Mouse (Mus musculus): Measurements from ENCODE around the gene Rrp1.

Rrp1 gene

DNA sequence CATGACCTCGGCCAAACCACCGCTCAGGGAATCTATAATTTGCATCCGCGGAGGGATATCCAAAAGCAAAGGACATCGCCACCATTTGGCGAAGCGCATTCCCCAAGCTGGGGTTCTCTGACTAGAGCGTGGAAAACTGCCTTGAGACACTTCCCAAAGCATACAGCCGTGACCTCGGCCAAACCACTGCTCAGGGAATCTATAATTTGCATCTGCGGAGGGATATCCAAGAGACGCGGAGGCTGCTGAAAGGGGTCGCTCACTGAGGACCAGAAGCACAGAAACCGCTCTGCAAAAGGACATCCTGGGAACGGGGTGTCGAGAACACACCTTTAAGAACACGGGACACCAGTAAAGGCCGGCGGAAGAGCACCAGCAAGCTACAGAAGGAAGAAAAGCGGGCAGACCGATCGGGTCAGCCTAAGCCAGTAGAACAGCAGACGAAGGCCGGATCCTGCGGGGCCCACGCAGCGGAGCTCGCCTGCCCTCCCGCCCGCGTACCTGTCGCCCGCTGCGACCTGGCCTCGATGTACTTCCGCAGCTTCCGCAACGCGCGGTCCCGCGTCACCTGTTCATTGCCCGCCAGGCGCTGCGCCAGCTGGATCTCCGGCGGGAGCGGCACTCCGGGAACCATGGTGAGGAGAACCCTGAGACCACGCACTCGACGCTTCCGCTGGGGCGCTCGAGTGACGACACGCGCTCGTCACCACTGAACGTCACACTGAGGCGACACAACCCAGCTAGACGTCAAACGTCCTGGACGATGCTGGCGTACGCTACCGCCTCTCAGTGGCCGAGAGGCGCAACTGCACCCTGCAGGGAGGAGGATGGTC is at the start of gene Rrp1:
Rrp1 (minus strand) TSS at position 725 of the 833 bp plus-strand sequence.
- peak; percentile 76 for DNase-seq (ENCODE audit: low read depth)

DNA sequence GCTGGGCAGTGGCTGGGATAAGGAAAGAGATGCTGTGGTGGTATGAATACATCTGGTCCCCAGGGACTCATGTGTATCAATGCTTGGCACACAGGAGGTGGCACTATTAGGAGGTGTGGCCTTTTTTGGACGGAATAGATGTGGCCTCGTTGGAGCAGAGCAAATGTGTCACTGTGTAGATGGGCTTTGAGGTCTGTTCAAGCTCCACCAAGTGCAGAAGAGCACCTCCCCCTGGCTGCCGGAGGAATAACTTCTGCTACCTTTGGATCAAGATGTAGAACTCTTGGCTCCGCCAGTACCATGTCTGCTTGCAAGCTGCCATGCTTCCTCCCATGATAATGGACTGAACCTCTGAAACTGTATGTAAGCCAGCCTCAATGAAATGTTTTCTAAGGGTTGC is 48.9 kb upstream of the Rrp1 start:
- no peak for DNase-seq (ENCODE audit: low read depth)

DNA sequence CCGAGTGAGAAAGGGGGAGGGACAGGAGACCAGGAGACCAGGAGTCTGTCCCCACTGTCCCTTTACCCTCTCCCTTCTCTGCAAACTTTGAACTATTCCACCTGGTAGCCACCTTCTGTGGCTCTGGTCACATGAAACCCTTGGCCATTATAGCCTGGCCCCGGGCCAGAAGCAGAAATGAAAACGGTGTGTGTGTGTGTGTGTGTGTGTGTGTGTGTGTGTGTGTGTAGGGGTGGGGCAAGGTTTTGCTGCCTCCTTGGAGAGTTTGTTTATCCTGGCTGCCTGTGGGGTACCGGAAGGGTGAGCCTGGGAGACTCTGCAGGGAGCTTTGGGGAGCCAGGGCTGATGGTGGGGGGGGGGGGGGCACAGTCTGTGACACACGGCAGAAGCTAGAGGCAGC is 47.6 kb upstream of the Rrp1 start:
- DNase-seq (ENCODE audit: low read depth): no peak

DNA sequence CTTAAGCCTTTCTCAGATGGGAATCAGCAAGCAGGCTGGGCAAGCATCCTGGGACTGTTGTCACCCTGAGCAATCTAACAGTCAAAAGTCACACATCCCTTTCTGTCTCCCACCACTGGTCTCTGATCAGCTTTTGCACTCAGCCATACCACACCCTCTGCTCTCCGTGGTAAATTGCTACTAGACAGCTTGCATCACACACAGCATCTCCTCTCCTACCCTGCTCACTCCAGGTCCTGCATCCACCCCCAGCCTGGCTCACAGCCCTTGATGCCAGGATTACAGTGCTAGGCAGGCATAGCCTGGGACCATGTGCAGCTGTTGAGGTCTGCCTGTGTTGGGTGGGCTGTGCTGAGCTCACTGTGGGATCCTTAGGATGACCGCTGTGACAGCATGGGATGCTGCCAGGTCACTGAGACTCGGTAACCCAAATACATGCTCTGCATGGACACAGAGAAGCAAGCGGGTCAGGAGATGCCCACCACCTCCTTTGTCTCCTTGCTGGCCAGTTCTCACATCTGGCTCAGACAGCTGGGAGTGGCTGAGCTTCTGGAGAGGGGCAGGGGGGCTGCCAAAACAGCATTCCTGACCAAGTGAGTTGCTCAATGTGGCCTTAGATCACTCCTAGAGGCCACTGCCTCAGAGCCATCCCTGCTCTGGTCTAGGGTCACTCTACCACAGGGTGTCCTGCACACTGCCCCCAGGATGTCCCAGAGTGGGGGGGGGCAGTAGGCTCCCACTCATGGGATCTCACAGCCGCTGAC is 45.7 kb upstream of the Rrp1 start:
- peak; percentile 27 for DNase-seq (ENCODE audit: low read depth)

DNA sequence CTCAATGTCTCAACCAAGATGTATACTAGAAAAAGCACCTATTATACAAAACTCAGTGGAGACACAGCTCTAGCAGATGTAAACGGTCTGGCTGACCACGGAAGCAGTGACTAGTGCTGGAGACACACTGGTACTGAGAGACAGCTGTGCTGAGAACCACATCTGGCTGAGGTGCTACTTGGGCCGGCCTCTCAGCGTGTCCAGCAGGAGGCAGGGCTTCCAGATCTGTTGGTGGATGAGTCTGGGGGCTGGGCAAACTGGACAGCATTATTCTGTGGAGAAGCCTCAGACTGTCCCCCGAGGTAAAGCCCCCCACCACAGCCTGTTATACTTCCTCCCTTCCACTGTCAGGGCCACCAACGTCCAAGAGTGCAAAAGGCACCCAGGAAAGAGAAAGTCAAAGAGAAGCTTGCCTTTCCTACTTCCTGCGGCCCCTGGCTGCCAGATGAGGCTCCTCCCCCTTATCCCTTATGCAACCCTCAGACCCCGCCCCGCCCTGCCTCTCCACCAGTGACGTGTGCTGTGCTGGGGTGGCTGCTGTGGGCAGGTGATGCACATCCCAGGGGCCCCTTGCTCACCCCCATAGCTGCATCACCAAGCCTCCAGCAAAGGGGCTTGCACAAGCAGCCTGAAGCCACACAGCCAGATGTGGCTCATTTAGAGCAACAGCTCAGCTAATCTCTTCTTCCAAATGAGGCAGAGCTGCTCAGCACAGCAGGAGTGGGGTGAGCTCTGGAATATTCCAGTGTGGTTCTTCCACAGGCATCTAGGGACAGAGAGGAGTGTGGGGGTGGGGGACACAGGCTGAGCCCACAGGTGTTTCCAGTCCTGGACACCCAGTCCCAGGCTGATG is 44.9 kb upstream of the Rrp1 start:
- peak; percentile 39 for DNase-seq (ENCODE audit: low read depth)

DNA sequence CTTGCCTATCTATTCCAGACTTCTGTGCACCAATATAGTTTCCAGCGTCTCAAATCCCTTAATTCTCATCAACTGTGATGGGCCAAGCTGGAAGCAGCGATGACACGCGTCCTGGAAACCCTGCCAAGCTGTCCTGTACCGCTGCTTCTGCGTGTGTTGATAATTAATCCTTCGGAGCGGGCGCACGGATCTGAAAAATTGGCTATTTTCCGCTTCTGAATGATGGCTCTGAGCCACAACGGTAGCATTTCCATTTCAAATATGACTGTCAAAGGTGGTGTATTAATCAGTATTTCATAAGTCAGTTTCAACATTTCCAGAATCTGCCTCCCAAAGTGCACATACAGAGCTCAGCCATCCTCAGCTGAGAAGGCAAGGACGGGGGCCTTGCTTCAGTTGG is 43.9 kb upstream of the Rrp1 start:
- no peak for DNase-seq (ENCODE audit: low read depth)

DNA sequence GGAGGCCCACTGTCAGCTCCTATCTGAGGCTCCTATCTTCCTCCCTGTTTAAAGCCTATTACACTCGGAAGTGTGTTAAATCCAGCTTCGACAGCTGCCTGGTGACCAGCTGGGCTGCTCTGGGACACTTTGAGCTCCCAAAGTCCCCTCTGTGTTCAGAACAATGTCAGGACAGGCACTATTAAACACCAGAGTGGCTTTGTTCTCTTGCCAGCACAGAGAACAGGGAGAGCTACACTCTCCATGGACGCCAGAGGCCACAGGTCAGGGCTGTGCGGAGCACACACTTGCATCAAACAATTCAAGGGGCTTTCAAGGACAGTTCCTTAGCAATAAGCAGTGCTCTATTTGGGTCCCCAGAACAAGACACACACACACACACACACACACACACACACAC is 39.8 kb upstream of the Rrp1 start:
- DNase-seq (ENCODE audit: low read depth): no peak

DNA sequence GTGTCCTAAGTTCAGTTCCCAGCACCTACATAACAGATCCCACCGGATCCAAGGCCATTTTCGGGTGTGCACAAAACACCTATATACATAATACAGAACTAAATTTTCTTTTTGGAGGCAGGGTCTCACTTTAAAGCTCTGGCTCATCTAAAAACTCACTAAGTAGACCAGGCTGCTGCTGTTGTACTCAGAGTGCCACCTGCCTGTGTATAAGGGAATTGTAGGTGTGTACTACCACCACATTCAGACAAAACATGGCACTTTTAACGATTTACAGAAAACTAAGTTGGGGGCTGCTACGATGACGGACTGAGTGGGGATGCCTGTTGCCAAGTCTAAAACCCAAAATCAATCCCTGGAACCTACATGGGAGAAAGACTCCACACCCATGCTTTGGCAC is 37.9 kb upstream of the Rrp1 start:
- DNase-seq (ENCODE audit: low read depth): no peak

DNA sequence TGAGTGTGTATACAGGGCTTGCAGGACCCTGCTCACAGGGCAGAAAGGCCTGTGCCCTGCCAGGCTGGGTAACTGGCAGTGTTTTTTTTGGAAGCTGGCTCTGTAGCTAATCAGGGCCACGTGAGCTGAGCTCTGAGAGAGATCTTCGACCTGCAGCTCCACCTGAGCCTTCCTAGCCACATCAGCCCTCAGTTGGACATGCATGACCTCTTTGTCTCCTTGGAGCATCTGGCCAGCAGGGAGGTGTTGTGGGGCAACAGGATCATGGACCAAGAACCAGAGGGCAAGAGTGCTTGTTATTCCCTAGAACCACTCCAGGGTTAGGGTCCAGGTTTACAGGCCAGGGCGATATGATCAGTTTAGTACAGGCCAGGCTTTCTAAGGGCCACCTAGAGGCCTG is 34.6 kb upstream of the Rrp1 start:
- DNase-seq (ENCODE audit: low read depth): no peak

DNA sequence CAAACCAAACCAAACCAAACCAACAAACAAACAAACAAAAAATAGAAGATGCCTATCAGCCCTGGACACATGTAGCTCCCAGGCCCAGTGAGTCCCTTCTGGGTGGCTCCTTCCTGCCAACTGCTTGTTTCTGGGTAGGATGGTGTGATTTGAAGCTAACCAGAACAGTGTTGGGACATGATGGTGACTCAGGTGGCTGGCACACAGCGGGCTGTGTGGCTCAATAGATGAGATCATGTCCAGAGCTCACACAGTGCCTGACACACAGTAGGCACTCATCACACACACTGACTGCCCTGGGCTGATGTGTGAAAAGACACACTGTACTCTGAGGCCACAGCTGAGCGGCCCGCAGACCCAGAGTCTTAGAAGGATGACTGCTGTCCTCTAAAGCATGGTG is 33.4 kb upstream of the Rrp1 start:
- no peak for DNase-seq (ENCODE audit: low read depth)

DNA sequence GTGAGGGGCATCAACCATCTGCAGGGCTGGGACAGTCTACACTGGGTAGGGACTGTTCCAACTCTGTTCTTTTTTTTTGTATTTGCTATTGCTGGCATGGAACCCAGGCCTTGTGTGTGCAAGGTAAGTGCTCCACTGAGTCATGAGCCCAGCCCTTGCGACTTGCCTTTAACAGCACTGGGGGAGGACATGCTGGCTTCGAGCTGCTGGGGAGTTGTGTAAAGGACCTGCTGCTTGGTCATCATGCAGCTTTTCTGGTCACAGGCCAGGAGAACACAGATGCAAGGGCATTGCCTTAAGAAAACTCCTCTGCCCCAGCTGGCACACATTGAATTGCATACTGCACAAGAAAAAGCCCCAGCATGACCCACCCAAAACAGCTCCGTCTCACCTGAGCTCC is 29.4 kb upstream of the Rrp1 start:
- DNase-seq (ENCODE audit: low read depth): no peak

DNA sequence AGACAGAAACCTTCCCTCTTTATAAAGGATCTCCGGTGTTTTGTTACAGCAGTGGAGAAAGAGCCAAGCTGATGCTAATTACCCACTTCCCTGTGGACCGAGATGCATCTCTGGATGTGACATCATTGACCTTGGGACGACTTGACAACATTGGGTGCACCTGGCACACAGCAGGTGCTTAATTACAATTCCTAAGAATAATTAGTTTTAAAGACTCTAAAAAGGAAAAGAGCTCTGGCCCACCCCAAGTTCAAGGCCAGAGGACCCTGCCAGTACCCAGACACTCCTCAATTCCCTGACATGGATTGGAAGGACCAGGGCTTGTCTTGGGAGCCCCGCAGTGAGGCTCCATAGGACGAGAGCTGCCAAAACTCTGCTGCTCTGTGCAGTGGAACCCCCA is 28.8 kb upstream of the Rrp1 start:
- DNase-seq (ENCODE audit: low read depth): no peak

DNA sequence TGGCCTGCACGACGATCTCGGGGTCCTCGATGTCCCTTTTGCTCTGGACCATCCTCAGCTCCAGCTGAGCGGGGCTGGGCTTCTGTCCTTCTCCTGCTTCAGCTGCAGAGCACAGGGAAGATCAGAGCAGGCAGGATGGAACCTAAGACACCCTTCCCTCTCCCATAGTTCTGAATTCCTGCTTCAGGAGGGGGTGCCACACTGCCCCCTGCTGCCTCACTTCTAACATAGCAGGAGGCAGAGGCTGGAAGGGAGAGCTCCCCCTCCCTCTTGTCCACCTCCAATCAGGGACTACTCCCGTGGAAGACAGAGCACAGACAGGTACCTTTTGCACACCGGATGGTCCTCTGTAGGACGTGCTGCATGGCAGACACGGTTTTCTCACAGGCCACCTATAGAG is 28.0 kb upstream of the Rrp1 start:
- no peak for DNase-seq (ENCODE audit: low read depth)

DNA sequence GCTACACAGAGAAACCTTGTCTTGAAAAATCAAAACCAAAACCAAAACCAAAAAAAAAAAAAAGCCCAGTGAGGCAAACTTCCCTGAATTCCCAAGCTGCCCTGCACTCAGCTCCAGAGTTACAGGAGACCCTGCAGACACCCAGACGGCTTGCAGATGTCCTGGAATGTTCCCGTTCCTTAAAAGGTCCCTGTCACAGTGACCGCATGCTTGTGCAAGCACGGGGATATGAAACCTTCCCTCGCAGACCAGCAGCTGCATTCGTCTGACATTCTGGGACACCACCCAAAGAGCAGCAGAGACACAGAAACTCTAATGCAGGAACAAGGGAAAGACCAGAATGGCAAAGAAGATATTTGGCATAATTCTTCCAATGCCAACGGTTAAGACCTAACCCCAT is 27.1 kb upstream of the Rrp1 start:
- no peak for DNase-seq (ENCODE audit: low read depth)

DNA sequence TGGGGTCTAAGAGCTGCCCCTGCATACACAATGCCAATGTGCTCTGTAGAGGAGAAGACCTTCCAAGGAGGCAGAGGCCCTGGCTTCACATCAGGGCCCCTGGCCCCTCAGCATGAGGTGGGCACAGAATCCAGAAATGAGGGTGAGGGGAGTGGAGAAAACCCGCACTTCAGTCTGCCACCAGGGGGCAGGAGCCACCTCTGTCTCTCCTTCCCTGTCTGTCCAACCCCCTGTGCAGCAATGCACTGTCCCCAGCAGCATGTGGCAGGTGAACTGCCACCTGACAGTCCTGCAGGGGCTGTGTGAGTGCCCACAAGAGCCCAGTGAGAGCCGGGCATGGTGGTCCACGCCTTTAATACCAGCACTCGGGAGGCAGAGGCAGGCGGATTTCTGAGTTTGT is 26.7 kb upstream of the Rrp1 start:
- DNase-seq (ENCODE audit: low read depth): no peak

DNA sequence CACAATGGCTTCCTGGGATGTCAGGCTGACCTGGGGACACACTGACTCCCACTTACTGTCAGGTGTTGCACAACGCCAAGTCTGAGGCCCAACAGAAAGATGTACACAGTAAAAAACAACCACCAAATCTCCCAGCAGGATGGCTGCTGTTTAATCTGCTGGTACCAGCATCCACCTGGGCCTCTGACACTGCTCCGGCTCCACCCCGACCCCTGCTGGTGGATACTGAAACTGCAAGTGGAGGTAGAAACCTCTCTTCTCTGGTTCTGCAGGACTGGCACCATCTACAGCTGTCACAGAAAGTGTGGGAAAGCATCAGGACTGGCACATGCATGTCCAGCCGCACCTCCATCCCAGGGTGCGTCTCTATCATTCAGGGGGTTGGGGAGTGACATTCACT is 25.3 kb upstream of the Rrp1 start:
- no peak for DNase-seq (ENCODE audit: low read depth)

DNA sequence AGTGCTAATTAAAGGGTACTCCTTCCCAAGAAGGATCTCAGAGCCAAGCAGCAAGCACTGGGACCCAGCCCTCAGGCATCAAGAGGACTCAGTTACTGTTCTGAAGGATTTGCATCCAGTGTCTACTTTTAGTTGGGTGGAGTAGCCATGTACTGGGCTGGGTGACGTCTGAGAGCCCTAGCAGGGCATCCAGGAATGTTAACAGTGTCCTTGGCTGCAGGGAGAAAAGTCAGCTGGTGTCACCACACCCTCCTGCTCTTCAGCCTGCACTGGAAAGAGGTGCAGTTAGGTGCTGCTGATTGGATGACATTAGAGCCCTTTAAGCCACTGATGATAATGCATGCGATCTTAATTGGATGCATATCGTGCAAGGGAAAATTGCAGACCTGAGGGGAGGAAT is 20.0 kb upstream of the Rrp1 start:
- DNase-seq (ENCODE audit: low read depth): no peak

DNA sequence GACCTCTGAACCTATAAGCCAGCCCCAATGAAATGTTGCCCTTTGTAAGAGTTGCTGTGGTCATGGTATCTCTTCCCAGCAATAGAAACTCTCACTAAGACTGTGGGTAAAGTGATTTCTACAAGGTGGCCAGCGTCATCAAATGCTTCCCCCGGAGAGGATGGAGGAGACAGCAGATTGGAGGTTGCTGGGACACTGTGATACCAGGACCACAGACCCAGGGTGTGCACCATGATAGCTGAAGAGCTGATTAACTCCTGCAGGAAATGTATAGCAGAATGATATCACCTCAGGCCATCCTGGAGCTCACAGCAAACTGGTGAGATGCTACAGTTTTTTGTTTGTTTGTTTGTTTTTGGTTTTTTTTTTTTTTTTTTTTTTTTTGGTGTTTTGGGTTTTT is 16.9 kb upstream of the Rrp1 start:
- DNase-seq (ENCODE audit: low read depth): no peak

DNA sequence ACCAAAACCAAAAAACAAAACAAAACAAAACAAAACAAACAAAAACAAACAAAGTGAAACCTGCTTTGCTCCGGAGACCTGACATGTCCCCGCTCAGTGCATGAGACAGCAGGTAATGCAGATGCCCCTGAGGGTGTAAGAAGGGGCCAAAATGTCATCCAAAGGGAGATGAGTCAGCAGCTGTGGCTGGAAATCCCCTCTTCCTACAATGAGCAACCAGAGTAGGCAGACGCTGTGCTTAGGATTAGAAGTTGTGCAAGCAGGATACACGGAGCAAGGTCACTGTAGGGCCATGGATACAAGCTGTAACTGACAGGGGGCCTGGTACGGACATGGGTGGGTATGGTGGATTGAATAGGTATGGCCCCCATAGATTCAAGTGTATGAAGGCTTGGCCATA is 16.3 kb upstream of the Rrp1 start:
- no peak for DNase-seq (ENCODE audit: low read depth)

DNA sequence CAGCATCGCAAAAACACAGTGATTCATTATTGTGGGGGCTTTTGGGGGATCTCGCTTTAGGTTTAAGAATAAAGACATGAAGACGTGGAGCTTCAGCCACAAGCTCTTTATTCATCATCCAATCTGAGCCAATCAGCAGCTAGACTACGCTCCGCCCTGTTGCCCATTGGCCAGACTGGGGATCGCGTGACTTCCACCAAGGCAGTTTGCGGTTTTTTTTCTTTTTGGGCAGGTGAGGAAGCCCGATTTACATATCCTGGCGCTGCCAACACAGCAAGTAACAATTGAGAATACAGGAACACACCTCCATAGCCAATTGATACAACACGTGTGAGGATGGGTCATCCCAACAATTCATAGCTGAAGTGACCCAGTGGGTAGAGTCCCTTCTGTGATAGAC is 15.2 kb upstream of the Rrp1 start:
- DNase-seq (ENCODE audit: low read depth): no peak

DNA sequence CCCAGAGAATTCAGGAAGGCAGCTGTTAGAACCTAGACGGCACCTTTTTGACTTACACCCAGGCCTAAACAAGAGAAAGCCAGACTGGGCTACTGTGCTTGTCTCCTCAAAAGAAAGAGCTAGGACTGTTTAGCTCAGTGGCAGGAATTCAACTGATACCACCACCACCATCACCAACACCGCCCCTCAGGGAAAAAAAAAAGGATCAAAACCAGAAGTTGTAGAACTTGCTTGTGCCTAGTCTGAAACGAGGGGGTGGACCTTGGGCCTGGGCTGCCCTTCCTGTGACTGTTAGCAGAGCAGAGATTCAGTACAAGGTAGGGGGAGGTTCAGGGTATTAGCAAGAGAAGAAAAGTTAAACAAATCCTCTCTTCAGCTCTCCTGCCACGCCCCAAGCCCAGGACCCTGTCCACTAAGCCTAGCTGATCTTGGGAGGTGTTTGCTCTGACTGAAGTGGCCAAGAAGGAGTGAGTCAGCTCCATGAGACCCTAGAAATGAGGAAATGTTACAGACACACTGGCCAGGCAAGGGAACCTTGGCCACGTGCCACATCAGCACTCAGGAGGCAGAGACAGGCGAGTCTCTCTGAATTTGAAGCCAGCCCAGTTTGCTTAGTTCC is 13.4 kb upstream of the Rrp1 start:
- DNase-seq (ENCODE audit: low read depth): no peak
